Mouse (Mus musculus) hindbrain, postnatal 0 days (tissue): ENCODE results near the gene Gm20388. TPM values are rescaled to one million over a fixed set of nuclear protein-coding genes. Genes with fewer than 3 reads are reported as not detected.
A peak's percentile ranks its signal among the peaks of the same experiment; 100 is the strongest.
"Not testable (repeated sequence)": the region's sequence is repeated elsewhere in the genome, so short reads cannot be mapped to it uniquely, and the experiment has no call there.

Experiments used
- ATAC-seq: fragments of 200-750 bp; cut with Nextera tagmentation; 2 replicates; pipeline ENCODE4 v1.8.0; 2017; ENCODE audit warnings: mild to moderate bottlenecking, moderate TSS enrichment, moderate library complexity
- DNase-seq: peaks from one replicate; pipeline ENCODE4 v3.0.0-alpha.2; 2015; ENCODE audit warnings: low spot score
- H3K27ac ChIP-seq: fragments of 300-500 bp; sonication (generic); 2 replicates; pipeline ENCODE4 v1.5.1; 2014; ENCODE audit warnings: mild to moderate bottlenecking
- H3K27me3 ChIP-seq: fragments of 300-500 bp; sonication (generic); 2 replicates; pipeline ENCODE4 v1.6.1; 2014; ENCODE audit warnings: low read length, mixed read lengths; ENCODE audit not compliant: insufficient read depth
- H3K36me3 ChIP-seq: fragments of 300-500 bp; sonication (generic); 2 replicates; pipeline ENCODE4 v1.6.1; 2014; ENCODE audit warnings: low read length, mixed read lengths; ENCODE audit not compliant: insufficient read depth
- H3K4me1 ChIP-seq: fragments of 300-500 bp; sonication (generic); 2 replicates; pipeline ENCODE4 v1.6.1; 2014; ENCODE audit warnings: antibody characterized with exemption, low read length, mixed read lengths; ENCODE audit not compliant: insufficient read depth
- H3K4me2 ChIP-seq: fragments of 300-500 bp; sonication (generic); 2 replicates; pipeline ENCODE4 v1.6.1; 2014; ENCODE audit warnings: low read depth, mild to moderate bottlenecking, low read length, moderate library complexity, mixed read lengths
- H3K4me3 ChIP-seq: fragments of 300-500 bp; sonication (generic); 2 replicates; pipeline ENCODE4 v1.5.1; 2014; ENCODE audit warnings: low read length
- H3K9ac ChIP-seq: fragments of 300-500 bp; sonication (generic); replicated peaks from 2 replicates; pipeline ENCODE4 v1.6.1; 2014; ENCODE audit warnings: mild to moderate bottlenecking, low read length, moderate library complexity, mixed read lengths
- H3K9me3 ChIP-seq: fragments of 300-500 bp; sonication (generic); 2 replicates; pipeline ENCODE4 v1.6.1; 2016; ENCODE audit warnings: low read length, mixed read lengths
- CTCF ChIP-seq: IDR thresholded peaks from 2 replicates; pipeline ENCODE4 v1.5.1; 2016; ENCODE audit warnings: antibody characterized with exemption, control low read depth, low read depth
- WGBS: fragments of 180-500 bp; shearing (Covaris S2); extraction: QIAGEN DNeasy Blood & Tissue Kit; methylation state at CpG from one replicate; pipeline ENCODE4 v1.1.7; 2014; 5-methylcytosine and 5-hydroxymethylcytosine counted together
- polyA plus RNA-seq: library from polyadenylated mRNA; unstranded; fragments of >200 nt; fragmentation: Nextera tagmentation; extraction: Ambion mirVana; gene quantifications from 2 replicates; pipeline ENCODE4 v1.2.1, GENCODE M21; 2015
- total RNA-seq: library from RNA; depleted of rRNA; stranded (reverse); fragments of >200 nt; gene quantifications from 2 replicates; pipeline ENCODE4 v1.2.3, GENCODE M21; 2014

Gm20388 gene
- total and polyA plus RNA-seq, 2 experiments from 2014 or later, result 71.3 TPM; not detected in 1

DNA sequence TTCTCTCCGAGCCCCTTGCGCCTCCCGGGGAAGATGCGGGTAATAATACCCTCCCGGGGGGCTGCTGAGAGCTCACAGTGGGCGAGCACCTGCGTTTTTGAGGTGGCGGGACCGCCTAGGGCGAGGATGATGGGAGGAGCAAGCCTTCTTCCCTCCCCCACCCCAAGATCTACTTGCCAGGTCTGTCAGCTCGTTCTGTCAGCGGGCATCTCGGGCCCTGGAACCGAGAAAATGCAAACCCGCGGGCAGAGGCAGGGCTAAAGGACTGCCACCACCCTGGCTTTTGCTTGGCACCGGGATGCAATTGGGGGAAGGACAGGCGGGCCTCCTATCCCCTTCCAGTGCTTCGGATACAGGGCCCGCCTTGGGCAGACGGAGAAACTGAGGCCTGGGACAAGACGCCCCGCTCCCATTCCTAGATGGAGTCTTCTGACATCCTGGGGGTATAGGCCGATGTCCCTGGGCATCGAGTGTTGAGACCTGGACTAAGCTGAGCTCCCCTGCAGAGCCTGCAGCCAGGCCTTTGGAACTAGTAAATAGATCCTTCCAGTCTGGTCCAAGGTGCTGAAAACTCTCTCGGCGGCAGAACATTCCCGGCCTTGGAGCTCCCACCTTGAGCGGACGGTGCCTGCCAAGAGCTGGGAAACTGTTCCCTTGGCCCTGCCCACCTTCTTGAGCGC lies 1742.8 kb downstream of the Gm20388 start:
- H3K27ac ChIP-seq, result peak overlapping the region; percentile 99
- no peaks in the 10 kb centered on the region for H3K27me3 ChIP-seq
- DNase-seq (peak; percentile 78), ATAC-seq (no peak)
- H3K9ac ChIP-seq, result peak overlapping the region; percentile 80
- H3K4me3 ChIP-seq, result peak overlapping the region; percentile 81
- H3K4me1 ChIP-seq, result peaks cover 32% of the 10 kb centered on the region
- no peaks in the 10 kb centered on the region for H3K9me3 ChIP-seq
- no peak for TF ChIP-seq CTCF
- peak overlapping the region; percentile 79 for H3K4me2 ChIP-seq
- under 1% methylated on average over 31 of the region's 31 CpGs for WGBS
- H3K36me3 ChIP-seq, result no peaks in the 10 kb centered on the region

GRCm38 (mm10) chr8:121654131-121654530 lies 1743.5 kb downstream of the Gm20388 start:
- ATAC-seq (no peak), DNase-seq (no peak)
- Histone ChIP-seq H3K9me3 (no peaks in the 10 kb centered on the region), H3K4me2 (peak overlapping the region; percentile 79), H3K9ac (peak overlapping the region; percentile 80; the same call in 1 of the 2 replicates), H3K27ac (peak overlapping the region; percentile 99), H3K36me3 (no peaks in the 10 kb centered on the region), H3K27me3 (no peaks in the 10 kb centered on the region), H3K4me1 (peaks cover 27% of the 10 kb centered on the region), H3K4me3 (peak overlapping the region; percentile 81)
- 83% methylated on average over 4 of the region's 4 CpGs for WGBS
- TF ChIP-seq CTCF, result no peak

- no peak for TF ChIP-seq CTCF
- WGBS, result 81% methylated on average over 14 of the region's 14 CpGs
These were observed 1744.4 kb downstream of the Gm20388 start for GRCm38 (mm10) chr8:121654966-121655494.

DNA sequence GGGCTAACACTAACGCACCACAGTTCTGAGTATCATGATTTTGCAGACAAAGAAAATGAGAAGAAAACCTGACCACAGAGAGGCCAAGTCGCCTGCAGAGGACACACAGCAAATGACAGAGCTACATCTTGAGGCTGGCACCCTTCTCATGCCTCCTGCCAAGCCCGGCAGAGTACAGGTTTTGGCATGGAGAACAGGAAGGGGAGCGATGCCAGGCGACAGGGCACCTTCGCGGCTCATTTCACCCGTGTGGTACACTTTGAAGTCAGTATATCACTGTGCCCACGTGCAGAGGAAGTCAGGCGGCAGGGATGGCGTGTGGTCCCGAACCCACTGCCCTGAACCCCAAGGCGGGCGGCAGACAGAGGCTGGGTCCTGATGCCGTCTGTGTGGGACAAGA lies 1750.0 kb downstream of the Gm20388 start:
- TF ChIP-seq CTCF, result no peak
- Histone ChIP-seq H3K4me2 (no peak overlapping the region), H3K27ac (no peak overlapping the region), H3K9ac (no peak overlapping the region), H3K36me3 (no peaks in the 10 kb centered on the region), H3K27me3 (no peaks in the 10 kb centered on the region), H3K9me3 (no peaks in the 10 kb centered on the region), H3K4me1 (no peaks in the 10 kb centered on the region; the same call in 1 of the 2 replicates), H3K4me3 (no peak overlapping the region)
- ATAC-seq, result no peak
- peak; percentile 6 for DNase-seq
- WGBS, result 47% methylated on average over 15 of the region's 15 CpGs

More at GRCm38 (mm10) chr8:121654966-121655494, 1744.4 kb downstream of the Gm20388 start:
- Histone ChIP-seq H3K4me2 (no peak overlapping the region), H3K27me3 (no peaks in the 10 kb centered on the region), H3K36me3 (no peaks in the 10 kb centered on the region), H3K9ac (no peak overlapping the region), H3K4me1 (peaks cover 20% of the 10 kb centered on the region), H3K9me3 (no peaks in the 10 kb centered on the region), H3K4me3 (no peak overlapping the region), H3K27ac (no peak overlapping the region)
- no peak for DNase-seq
- no peak for ATAC-seq

- no peaks in the 10 kb centered on the region for H3K9me3 ChIP-seq
- H3K9ac ChIP-seq, result no peak overlapping the region
- no peak overlapping the region for H3K4me3 ChIP-seq
- DNase-seq, result no peak
- no peak overlapping the region for H3K27ac ChIP-seq
- H3K4me1 ChIP-seq, result no peaks in the 10 kb centered on the region; the same call in 1 of the 2 replicates
- no peak for ATAC-seq
- H3K4me2 ChIP-seq, result no peak overlapping the region
- WGBS, result 84% methylated on average over 18 of the region's 18 CpGs
- H3K36me3 ChIP-seq, result no peaks in the 10 kb centered on the region
- TF ChIP-seq CTCF, result no peak
- no peaks in the 10 kb centered on the region for H3K27me3 ChIP-seq
These were observed 1751.2 kb downstream of the Gm20388 start for GRCm38 (mm10) chr8:121661631-121662357.

DNA sequence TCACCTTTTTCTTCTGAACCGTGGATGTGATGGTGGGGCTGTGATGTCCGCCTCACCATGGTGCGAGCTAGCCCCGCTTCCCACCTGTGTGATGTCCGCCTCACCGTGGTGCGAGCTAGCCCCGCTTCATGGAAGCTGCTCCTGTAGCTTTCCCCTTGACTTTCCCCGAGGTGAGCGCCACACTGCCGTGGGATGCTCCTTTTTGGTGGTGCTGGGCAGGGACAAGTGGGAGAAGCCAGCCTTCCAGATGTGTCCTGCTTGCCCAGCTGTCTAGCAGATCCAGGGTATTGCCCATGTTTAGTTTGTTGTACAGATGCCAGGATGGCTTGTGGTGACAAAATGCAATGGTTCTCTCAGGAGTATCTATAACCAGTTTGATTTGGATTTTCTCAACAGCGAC lies 1752.5 kb downstream of the Gm20388 start:
- no peak overlapping the region for H3K4me3 ChIP-seq
- 95% methylated on average over 12 of the region's 12 CpGs for WGBS
- no peak for TF ChIP-seq CTCF
- H3K27me3 ChIP-seq, result no peaks in the 10 kb centered on the region
- no peak for DNase-seq
- no peak overlapping the region for H3K27ac ChIP-seq
- no peak overlapping the region for H3K4me2 ChIP-seq
- no peaks in the 10 kb centered on the region; the same call in 1 of the 2 replicates for H3K4me1 ChIP-seq
- H3K9me3 ChIP-seq, result no peaks in the 10 kb centered on the region
- no peak for ATAC-seq
- no peak overlapping the region for H3K9ac ChIP-seq
- no peaks in the 10 kb centered on the region for H3K36me3 ChIP-seq

DNA sequence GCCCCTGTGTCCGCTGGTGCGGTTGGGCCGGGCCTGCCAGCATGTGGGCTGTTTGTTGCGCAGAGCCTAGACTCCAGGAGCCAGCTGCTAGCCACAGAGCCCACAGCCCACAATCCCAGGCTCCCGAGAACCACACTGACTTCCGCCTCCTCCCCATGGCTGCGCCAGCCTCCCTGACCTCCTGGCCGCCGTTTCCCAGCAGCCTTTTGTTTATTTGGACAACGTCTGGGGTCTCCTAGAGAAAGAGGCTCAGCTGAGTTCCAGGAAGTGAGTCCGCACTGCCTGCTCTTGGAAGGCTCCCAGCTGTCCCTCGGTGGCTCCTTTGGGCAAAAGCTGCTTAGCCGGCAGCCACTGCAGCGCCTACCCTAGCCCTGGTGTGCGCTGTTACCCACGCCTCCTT lies 1754.7 kb downstream of the Gm20388 start:
- Histone ChIP-seq H3K4me2 (peak overlapping the region; percentile 26), H3K36me3 (no peaks in the 10 kb centered on the region), H3K9me3 (no peaks in the 10 kb centered on the region), H3K27me3 (no peaks in the 10 kb centered on the region), H3K9ac (no peak overlapping the region), H3K4me3 (no peak overlapping the region), H3K4me1 (peaks cover 7% of the 10 kb centered on the region), H3K27ac (peak overlapping the region; percentile 71)
- DNase-seq (peak; percentile 67), ATAC-seq (peak; percentile 74)
- 7% methylated on average over 16 of the region's 16 CpGs for WGBS
- TF ChIP-seq CTCF, result no peak

DNA sequence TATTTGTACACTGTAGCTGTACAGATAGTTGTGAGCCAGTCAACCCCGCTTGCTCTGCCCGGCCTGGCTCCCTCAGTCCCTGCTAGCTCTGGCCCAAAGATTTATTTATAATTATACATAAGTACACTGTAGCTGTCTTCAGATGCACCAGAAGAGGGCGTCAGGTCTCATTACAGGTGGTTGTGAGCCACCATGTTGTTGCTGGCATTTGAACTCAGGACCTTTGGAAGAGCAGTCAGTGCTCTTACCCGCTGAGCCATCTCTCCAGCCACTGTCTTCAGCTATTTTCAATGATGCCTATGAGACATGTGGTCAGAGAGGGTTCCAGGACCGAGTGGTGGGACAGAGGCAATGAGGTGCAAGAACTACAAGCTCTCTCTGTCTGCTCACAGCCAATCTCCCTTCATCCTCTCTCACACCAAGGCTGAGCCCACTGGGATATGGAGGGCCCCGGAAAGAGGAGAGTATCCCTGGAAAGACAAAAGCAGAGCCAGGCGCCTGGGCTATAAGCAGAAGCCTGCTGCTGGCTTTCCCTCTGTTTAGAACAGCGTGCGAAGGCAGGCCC lies 1757.4 kb downstream of the Gm20388 start:
- not testable (repeated sequence) for H3K27me3 ChIP-seq, ATAC-seq, H3K4me1 ChIP-seq, H3K9ac ChIP-seq, H3K4me2 ChIP-seq, DNase-seq, H3K4me3 ChIP-seq, H3K9me3 ChIP-seq, H3K36me3 ChIP-seq, H3K27ac ChIP-seq
- 66% methylated on average over 9 of the region's 9 CpGs for WGBS
